Mouse (Mus musculus): ENCODE measurements around the gene Kcne1.

The Kcne1 gene

DNA sequence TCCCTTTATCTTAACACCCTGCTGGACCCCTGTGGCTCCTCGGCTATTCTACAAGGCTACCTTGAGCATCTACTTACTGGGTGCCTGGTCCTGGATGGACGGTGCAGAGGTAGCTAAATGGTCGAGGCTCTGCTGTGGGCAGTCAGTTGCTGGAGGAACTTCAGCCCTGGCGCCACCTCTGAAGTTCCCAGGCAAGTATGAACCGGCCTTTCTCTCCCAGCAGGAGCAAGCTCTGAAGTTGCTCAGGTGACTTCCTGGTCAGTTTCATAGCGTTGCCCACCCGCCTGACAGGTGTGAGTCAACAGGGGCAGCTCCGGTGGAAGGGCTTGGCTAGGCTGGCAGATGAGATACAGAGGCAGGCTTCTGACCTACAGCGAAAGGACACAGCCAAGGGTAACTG lies at the start of gene Kcne1:
TSS of gene Kcne1 (minus strand) at position 240 of the 400 bp plus-strand sequence.
- DNase-seq (ENCODE audit: low spot score in 2 of 2): no peak

DNA sequence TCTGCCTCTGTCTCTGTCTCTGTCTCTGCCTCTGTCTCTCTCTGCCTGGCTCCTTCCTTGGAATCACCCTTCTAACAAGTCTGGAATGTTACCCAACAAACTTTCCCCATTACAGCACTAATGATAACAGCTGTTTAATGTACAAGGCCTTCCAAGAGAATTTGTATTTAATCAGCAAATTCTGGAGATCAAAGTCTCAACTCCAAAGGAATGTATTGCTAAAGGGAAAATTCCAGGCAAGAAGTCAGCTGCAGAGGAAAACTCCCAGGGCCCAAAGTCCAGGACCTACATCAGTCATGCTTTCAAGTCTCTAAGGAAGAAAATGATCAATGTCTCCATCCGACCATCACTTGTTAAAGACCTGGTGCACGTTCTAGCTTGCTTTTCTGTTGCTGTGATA lies 48.6 kb upstream of the Kcne1 start:
- DNase-seq (ENCODE audit: low spot score in 2 of 2): no peak

DNA sequence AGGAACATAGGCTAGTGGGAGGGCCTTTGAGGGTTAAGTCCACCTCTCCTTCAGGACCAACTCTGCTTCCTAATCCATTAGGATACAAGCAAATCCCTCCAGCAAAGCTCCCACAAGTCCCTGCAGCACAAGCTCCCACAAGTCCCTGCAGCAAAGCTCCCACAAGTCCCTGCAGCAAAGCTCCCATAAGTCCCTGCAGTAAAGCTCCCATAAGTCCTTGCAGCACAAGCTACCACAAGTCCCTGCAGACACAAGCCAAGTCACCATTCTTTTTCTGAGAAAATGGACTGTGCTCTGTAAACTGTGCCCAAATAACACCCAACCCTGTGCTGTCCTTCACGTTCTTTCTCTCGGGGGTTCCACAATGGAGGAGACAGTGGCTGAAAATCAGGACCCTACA lies 44.9 kb upstream of the Kcne1 start:
- DNase-seq (ENCODE audit: low spot score in 2 of 2): no peak

DNA sequence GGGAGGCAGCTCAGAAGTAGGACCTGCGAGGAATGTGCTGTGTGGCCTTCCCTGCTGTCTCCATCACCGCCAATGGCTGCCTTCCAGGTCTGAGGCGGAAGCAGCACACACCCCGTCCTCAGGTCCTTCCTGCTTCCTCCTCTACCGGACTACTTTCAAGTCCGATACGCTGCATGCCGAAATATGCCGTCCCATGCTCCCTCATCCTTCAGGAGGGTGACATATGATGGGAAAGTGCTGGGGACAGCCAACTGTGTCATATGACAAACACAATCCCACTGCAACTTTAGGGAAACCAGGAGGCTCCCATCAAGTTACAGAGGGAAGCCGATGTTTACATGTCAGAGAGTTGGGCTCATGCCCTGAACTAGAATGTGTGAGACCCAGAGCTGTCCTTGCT lies 43.8 kb upstream of the Kcne1 start:
- DNase-seq (ENCODE audit: low spot score in 2 of 2): no peak

DNA sequence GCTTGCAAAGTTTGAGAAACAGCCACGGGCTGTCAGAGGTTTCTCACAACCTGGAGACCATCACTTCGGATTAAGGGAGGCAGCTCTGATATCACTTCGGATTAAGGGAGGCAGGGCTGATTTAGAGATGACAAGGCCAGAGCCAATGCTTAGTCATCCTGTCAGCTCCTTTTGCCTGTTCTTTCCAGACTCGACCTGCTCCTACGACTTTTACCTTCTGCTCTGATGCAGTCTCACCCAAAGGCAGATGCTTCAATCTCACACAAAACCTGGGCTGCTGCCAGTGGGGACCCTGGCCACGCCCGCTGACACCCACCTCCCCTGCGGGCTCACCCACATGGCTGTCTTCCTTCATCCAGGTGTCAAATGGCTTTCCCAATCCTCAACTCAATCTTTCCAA lies 42.9 kb upstream of the Kcne1 start:
- no peak for DNase-seq (ENCODE audit: low spot score in 2 of 2)

DNA sequence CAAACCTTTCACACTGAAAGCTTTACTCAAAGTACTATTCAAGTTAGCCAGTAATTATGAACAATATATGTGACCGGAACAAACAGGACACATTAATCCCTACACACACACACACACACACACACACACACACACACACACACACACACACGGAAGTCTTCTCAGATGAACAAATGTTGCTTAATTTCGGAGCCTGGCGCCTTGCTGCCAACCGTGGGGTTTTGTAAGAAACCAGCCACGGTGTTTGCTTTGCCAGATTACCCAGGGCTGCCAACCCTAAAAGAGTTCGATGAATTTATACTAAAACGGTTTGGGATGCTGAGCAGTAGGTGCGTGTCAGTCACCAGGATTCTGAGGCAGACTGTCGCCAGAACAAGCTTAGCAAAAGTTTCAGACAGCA lies 41.9 kb upstream of the Kcne1 start:
- no peak for DNase-seq (ENCODE audit: low spot score in 2 of 2)

DNA sequence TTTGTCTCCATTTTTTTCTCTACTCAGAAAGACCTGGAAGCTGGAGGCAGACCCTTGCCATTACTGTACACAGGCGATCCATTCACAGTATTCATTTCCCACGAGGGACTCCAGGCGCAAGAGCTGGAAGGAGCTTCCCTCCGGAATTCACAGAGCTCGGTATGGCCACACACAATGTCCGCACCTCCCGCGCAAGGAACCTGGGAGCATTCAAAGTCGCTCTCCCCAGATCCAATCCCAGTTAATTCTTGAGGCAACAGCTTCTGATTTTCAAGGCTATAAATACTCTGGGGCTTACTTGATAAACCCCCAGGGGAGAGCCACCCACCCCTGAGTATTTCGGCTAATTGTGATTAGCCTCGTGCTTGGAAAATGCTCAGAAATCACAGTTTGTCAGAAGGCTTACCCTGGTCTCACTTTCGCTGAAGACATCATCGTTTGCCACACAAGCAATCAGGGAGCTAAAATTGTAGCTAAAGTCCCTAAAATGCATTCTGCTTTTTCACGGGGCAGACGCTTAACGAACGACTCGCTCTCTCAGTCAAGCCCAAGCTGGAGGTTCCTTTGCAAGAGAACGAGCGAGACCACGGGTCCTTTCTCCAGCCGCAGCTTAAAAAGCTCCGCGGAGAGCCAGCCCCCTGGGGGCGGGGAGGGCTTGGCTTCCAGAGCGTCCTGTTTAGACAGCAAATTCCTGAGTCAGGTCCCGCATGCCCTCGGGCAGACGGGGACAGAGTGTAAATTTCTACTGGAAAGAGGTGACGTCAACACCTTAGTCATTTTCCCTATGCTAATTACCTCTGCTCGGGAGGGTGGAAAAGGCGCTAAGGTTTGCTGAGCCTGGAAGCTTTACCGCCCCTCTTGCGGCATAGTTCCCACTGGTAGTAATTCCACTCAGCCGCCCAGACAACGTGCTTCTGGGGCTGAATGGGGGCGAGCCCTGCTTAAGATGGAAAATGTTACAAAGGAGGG lies 40.5 kb upstream of the Kcne1 start:
- DNase-seq (ENCODE audit: low spot score in 2 of 2): peak; percentile 64 to 69

DNA sequence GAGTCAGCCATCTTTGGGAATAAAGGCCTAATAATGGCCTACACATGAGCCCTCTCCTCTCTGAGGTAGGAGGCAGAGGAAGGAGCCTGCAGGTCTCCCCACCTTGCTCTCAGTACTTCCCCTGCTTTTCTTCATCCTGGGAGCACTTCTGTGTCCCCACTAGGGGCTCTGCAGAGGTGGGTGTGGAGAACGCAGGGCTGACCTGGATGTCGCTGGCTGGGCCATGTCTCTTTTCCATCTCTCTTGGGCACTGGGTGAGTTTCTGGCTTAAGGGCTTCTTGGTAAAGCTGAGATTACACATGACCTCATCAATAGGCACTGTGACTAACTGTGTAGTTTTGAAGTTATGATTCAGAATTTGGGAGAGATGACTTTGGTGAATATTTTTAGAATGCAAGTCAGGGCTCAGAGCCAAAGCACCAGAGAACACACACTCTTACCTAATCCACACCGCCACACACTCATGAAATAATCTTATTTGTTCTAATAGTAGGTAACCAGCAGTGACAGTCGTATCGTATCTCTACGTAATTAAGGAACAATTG lies 39.4 kb upstream of the Kcne1 start:
- DNase-seq (ENCODE audit: low spot score in 2 of 2): no peak

DNA sequence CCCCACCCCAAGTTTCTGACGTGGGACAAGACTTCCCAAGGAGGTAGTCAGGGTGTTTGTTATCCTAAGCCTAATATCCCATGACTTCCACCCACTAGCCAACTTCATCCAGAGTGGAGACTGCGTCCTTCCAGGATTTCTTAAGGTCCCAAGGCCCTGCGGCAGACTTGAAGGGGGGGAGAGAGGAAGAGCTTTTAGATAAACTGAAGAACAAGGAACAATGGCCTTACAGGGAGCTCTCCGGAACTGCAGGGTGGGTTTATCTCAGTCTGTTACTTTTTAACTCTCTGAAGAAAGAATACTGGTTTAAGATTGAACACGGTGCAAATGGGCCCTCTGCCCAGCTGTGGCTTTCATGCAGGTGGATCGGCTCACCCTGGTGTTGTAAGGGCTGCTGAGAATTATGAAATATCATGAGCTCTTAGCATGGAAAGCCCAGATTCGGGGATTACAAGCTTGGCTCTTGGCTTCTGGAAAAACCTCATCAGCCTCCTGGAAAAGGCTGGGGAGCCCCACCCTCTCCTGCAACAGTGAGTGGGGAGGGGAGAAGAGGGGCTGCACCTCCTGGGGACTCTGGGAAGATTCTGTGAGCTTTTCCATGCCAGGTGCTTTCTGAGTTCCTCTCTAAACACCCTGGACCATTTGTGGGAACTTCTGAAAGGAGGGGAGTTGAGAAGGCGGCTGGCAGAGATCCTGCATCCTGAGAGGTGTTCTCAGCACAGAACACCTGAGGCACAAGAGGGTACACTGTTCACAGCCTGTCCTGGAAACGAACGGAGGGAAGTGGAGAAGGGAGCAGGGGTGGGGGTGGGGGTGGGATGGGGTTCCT lies 38.7 kb upstream of the Kcne1 start:
- DNase-seq (ENCODE audit: low spot score in 2 of 2): no peak

DNA sequence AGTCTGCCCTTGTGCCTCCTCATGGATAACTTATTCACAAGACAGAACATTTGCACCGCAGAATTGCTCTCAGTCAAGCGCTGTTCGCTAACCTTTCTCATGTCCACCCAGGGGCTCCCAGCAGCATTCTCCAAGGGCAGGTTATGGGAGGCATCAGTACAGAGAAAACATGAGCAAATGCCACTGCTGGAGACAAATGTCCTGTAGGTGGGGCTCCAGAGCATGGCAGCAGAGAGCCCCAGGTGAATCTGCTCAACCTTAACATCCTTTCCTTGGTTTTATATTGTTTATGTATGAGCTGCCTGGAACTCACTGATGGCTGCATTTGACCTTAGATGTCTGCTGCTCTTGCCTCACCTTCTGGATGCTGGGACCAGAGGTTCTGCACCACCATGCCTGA lies 34.5 kb upstream of the Kcne1 start:
- no peak for DNase-seq (ENCODE audit: low spot score in 2 of 2)

DNA sequence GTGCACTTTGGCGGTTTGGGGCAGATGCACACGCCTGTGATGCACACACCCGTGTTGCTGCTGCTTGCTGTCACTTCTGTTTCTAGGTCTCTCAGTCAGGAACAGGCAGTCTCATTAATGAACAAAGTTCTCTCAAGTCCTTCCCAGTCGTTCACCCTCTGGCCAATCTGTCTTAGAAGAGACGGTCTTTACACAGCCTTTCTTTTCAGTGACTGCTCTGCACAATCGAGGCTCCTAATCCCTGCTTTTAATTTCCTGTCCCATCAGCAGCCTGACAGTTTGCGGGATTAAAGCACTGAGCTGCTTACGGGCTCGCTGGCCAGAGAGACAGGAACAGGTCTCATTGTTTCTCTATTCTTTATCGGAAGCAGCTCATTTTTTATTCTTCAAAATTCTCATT lies 28.4 kb upstream of the Kcne1 start:
- no peak for DNase-seq (ENCODE audit: low spot score in 2 of 2)

DNA sequence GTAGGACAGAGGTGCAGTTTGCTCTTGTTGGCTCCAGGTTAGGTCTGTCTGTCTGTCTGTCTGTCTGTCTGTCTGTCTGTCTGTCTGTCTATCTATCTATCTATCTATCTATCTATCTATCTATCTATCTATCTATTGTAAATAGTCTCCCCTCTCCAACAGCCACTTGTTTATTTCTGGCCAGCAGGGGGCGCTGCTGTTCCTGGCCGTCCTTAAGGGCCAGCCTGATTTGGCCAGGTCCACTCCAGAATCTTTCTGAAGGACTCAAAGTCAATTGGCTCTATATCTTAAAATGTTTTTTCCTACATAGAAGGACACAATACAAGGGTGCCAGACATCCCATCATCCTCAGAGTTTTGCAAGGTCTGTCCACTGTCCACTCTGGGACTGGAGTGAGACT lies 25.8 kb upstream of the Kcne1 start:
- DNase-seq (ENCODE audit: low spot score in 2 of 2): peak in 1 of 2 experiments; percentile 48

DNA sequence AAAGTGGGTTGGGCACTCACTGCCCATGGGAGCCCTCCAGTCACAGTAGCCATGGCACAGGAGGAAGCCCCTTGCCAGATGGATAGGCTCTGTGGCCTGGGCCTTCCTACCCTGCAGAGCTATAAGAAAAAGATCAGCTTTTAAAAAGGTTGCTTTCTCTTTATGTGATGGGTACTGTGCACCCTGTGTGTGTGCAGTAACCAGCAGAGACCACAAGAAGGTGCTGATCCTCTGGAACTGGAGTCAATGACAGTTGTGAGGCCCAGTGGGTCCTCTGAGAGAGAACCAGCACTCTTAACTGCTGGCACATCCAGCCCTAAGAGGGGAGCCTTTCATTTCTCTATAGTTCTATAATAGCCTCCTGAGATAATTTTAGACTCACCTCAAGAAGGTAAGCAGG lies 24.1 kb upstream of the Kcne1 start:
- DNase-seq (ENCODE audit: low spot score in 2 of 2): no peak

DNA sequence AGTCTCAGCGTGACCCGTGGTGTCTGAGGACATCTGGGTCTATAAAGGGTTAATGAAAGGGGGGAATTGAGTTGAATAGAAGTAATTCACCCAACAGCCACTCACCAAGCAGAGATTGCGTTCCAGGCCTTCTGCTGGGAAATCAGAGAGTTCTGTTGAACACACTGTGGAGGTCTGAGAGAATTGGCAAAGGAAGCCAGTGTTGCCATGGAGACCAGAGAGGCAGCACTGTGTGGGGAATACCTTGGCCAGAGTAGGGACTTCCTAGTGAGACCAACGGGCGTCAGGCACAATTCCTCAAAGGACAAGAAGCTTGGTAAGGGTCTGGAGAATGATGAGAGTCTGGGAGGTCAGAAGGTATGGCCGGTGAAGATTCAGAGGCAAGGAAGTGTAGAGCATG lies 23.2 kb upstream of the Kcne1 start:
- DNase-seq (ENCODE audit: low spot score in 2 of 2): peak in 1 of 2 experiments; percentile 43

DNA sequence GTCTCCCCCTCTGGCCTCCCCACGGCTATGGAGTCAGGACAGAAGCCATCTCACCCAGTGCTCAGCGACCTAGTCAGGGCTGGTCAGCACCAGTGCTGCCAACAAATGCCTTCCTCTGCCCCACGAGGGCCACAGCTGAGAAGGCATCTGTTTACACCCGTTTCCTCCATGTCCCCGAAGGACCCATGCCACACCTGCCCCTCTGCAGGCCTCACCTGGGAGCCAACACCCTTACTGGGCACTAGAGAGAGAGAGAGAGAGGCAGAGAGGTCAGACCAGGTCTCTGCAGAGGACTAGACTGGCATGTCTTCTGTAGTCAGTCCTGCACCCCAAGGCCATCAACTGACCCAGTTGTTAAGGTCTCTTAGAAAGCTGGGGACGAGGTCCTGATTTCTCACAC lies 21.8 kb upstream of the Kcne1 start:
- DNase-seq (ENCODE audit: low spot score in 2 of 2): no peak

DNA sequence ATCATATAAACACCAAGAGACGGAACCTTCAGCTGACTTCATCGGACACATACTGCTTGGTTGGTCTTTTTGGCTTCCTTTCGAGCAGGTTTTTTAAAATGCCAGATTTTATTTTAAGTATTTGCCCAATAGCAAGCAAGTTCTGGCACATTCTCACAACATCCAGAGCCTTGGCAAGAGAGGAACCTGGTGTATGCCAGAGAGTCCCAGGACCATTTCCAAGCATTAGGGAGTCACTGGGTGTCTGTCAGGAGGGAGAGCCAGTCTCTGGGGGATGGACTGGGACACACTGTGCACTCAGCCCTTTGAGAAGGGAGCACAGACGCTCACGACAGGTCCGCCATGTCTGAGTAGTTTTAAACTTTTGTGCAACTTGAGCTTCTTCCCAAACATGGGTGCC lies 17.7 kb upstream of the Kcne1 start:
- DNase-seq (ENCODE audit: low spot score in 2 of 2): no peak

DNA sequence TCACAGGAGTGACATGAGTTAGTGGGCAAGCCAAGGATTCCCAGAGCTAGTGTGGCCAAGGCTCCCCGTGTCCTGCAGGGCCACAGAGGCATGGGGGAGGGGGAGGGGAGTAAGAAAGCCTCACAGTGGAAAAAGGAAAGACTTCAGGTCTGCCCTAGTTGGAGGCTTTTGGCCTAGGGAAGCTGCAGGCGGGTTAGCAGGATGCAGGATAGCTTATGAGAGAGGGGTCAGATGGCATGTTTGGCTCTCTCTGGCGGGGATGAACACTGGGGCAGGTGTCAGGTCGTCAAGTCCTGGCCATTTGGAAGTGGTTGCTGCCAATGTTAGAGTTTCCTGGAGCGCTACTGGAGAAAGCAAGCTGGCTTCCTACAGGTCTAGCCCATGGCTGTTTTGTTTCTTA lies 12.4 kb upstream of the Kcne1 start:
- no peak for DNase-seq (ENCODE audit: low spot score in 2 of 2)

DNA sequence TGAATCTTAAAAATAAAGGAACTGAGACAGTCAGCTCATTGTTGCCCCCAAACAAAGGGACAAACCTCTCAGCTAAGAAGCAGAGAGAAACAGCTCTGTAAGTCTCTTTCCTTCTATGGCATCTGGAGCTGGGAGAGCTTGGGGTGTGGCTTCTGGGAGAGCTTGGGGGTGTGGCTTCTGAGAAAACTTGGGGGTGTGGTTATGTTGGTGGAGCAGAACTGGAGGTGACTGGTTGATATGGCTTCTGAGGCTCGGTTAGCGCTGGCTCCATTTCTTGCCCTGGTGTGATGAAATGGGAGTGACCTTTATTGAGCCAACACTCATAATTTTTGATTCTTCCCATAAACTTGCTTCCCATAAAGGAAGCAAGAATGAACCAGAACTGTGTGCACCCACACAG lies 10.0 kb upstream of the Kcne1 start:
- no peak for DNase-seq (ENCODE audit: low spot score in 2 of 2)

DNA sequence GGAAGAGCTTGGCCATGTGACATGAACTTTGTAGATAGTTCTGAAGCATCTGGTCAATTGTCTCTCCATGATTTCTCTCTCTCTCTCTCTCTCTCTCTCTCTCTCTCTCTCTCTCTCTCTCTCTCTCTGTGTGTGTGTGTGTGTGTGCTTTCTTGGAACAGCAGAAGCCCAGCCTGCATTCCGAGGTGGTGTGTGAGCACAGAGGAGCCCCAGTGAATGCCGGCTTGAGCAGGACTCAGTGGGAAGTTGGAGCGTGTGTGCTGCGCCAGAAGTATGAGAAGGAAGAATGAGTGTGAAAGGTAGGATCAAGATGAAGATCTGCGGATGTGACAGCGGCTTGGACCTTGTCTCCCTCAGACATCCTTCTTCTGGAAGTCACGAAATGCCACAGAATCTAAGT lies 6.2 kb upstream of the Kcne1 start:
- DNase-seq (ENCODE audit: low spot score in 2 of 2): no peak

DNA sequence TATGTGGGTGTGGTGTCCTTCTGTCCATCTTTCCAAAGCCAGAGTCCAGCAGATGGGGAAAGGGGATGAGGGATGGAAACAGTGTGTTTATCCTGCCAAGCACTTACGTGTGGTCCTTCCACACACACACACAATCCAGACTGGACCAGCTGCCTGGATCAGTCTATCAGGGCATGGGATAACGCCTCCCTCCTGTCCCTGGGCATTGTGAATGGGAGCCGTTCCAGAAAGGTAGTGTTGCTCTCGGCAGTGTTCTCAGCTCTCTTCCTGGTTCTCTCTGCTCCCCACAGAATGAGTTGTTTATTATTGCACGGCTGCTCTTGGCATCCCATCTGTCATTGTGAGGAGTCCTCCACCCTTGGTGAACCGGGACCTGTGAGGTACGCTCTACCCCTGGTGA lies 1.4 kb upstream of the Kcne1 start:
- DNase-seq (ENCODE audit: low spot score in 2 of 2): no peak

DNA sequence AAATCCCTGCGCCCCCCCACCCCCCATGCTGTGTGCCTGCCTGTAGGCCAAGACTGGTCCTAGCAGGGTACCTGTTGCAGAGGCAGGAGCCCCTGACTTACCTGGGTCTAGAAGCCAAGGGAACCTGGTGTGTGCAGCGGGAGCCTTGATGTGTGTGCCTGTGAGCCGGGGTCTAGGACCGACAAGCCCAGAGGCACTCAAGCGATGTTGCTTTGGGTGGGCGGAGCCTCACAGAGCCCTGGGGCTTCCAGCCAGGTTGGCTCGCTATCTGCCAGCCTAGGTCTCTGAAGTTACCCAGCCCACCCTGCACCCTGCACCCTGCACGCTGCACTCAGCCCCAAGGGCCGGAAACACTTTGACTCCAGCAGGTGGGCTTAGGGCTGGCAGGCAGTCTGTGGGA lies 534 bp downstream of the Kcne1 start:
- DNase-seq (ENCODE audit: low spot score in 2 of 2): no peak

DNA sequence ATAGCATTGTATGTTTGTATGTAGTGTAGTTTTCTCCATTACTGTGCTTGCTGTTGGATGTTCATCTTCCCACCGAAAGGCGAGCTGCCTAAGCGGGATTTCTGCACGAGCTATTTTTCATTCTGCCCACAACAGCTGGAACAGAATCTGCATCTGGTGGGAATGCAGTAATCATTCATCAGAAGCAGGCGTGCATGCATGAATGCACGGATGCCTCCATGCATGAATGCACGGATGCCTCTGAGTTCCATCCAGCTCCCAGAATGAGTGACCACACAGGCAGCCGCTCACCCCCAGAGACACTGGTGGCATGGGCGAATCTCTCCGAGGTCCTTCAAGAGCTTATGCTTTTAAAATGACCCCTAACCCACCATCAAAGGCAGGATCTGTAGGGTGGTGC lies 1.7 kb downstream of the Kcne1 start:
- no peak for DNase-seq (ENCODE audit: low spot score in 2 of 2)

DNA sequence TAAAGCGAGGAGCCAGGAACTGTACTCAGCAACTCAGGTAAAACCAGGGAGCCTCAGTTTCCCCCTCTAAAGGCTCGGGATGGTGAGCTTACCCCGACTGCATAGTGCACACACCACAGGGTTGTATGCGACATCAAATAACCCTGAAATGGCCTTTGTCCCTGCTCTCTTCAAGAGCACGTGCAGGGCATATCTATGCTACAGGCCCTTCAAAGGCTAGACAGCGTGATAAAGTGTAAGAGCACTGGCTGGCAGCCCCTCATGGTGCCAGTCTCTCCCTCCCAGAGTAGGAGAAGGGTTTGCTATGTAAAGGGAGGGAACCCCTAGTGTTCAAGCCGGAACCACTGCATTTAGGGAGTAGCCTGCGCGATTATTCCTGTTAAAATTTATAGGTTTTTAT lies 2.2 kb downstream of the Kcne1 start:
- DNase-seq (ENCODE audit: low spot score in 2 of 2): no peak
